Mouse (Mus musculus): ENCODE results near the gene Grk4. TPM values are rescaled to one million over a fixed set of nuclear protein-coding genes. Genes with fewer than 3 reads are reported as not detected.
A peak's percentile ranks its signal among the peaks of the same experiment; 100 is the strongest.

The Grk4 gene
- polyA plus RNA-seq, 1 experiment from 2014 or later, result 2.0 TPM

DNA sequence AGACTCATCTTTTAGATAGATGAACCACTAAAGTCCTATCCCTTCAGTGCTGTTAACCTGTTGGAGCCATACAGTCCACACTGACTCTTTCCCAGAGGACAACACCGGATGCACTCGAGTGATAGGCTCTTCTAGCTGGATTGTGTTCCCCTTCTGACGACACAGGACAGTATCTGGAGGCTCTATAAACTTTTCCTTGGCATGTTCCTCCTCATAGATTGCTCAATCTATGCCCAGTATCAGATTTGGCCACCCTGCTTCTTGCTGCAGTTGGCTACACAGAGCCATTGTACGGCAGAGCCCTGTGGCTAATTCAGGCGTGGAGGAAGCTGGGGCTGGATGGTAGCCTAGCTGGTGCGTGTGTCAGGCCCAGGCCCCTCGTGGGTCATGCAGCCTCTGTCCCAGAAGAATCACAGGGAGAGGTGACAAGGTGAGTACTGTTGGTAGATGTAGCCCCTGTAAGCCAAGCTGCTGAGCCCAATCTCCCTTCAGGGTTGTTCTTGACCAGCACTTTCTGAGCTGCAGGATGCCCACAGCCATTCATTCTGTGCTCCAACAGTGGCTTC is 22.5 kb upstream of the Grk4 start:
- H3K36me3 ChIP-seq (ENCODE audit: control insufficient read depth, insufficient read depth, low read length), result peaks cover 76% of the 10 kb centered on the region
- 74% methylated on average over 7 of the region's 7 CpGs for WGBS
- ATAC-seq (ENCODE audit: insufficient number of reproducible peaks, insufficient read depth, low FRiP score, low read depth), result no peak
- peak overlapping the region; percentile 98 for H3K4me2 ChIP-seq (ENCODE audit: low read length)
- no peaks in the 10 kb centered on the region for H3K9me3 ChIP-seq (ENCODE audit: control insufficient read depth, low read length)
- H3K27ac ChIP-seq (replicated peaks in 1 of 2; ENCODE audit: control insufficient read depth in 1 of 2, insufficient read depth in 1 of 2, low read depth in 2 of 2, low read length in 2 of 2), result peak overlapping the region; percentile 66 to 90; a peak in 1 of 4 replicates
- H3K27me3 ChIP-seq (ENCODE audit: control insufficient read depth, insufficient read depth, low read length), result no peaks in the 10 kb centered on the region
- peak overlapping the region in 1 of 2 experiments; percentile 77; a peak in 1 of 4 replicates for H3K4me3 ChIP-seq (ENCODE audit: control insufficient read depth in 1 of 2, insufficient read depth in 1 of 2, low read depth in 1 of 2, low read length in 2 of 2)
- H3K4me1 ChIP-seq (ENCODE audit: control insufficient read depth in 2 of 2, insufficient read depth in 2 of 2, low read length in 2 of 2), result peaks cover 4 to 17% of the 10 kb centered on the region in 2 experiments
- peak overlapping the region; percentile 87 for H3K9ac ChIP-seq (ENCODE audit: low read length)

GRCm38 (mm10) chr5:34641991-34642390 is 18.2 kb upstream of the Grk4 start:
- Histone ChIP-seq H3K9ac (ENCODE audit: low read length) (no peak overlapping the region), H3K4me1 (ENCODE audit: control insufficient read depth in 2 of 2, insufficient read depth in 2 of 2, low read length in 2 of 2) (peaks cover 0 to 8% of the 10 kb centered on the region in 2 experiments; a peak in 1 of 4 replicates), H3K36me3 (ENCODE audit: control insufficient read depth, insufficient read depth, low read length) (peaks cover 89% of the 10 kb centered on the region), H3K9me3 (ENCODE audit: control insufficient read depth, low read length) (no peaks in the 10 kb centered on the region), H3K4me2 (ENCODE audit: low read length) (no peak overlapping the region), H3K4me3 (ENCODE audit: control insufficient read depth in 1 of 2, insufficient read depth in 1 of 2, low read depth in 1 of 2, low read length in 2 of 2) (no peak overlapping the region), H3K27me3 (ENCODE audit: control insufficient read depth, insufficient read depth, low read length) (no peaks in the 10 kb centered on the region), H3K27ac (replicated peaks in 1 of 2; ENCODE audit: control insufficient read depth in 1 of 2, insufficient read depth in 1 of 2, low read depth in 2 of 2, low read length in 2 of 2) (no peak overlapping the region)
- ATAC-seq (ENCODE audit: insufficient number of reproducible peaks, insufficient read depth, low FRiP score, low read depth), result no peak
- 86% methylated on average over 3 of the region's 3 CpGs for WGBS

- Histone ChIP-seq H3K9ac (ENCODE audit: low read length) (no peak overlapping the region), H3K9me3 (ENCODE audit: control insufficient read depth, low read length) (no peaks in the 10 kb centered on the region), H3K4me2 (ENCODE audit: low read length) (no peak overlapping the region), H3K4me3 (ENCODE audit: control insufficient read depth in 1 of 2, insufficient read depth in 1 of 2, low read depth in 1 of 2, low read length in 2 of 2) (no peak overlapping the region), H3K36me3 (ENCODE audit: control insufficient read depth, insufficient read depth, low read length) (peaks cover 93% of the 10 kb centered on the region), H3K4me1 (ENCODE audit: control insufficient read depth in 2 of 2, insufficient read depth in 2 of 2, low read length in 2 of 2) (no peaks in the 10 kb centered on the region), H3K27ac (replicated peaks in 1 of 2; ENCODE audit: control insufficient read depth in 1 of 2, insufficient read depth in 1 of 2, low read depth in 2 of 2, low read length in 2 of 2) (no peak overlapping the region), H3K27me3 (ENCODE audit: control insufficient read depth, insufficient read depth, low read length) (no peaks in the 10 kb centered on the region)
- WGBS, result 65% methylated on average over 5 of the region's 5 CpGs
- ATAC-seq (ENCODE audit: insufficient number of reproducible peaks, insufficient read depth, low FRiP score, low read depth), result peak; percentile 48; the same call in 1 of the 2 replicates
Measured at GRCm38 (mm10) chr5:34642932-34643331, 17.2 kb upstream of the Grk4 start.

GRCm38 (mm10) chr5:34647581-34647980 is 12.6 kb upstream of the Grk4 start:
- Histone ChIP-seq H3K4me3 (ENCODE audit: control insufficient read depth in 1 of 2, insufficient read depth in 1 of 2, low read depth in 1 of 2, low read length in 2 of 2) (no peak overlapping the region), H3K27ac (replicated peaks in 1 of 2; ENCODE audit: control insufficient read depth in 1 of 2, insufficient read depth in 1 of 2, low read depth in 2 of 2, low read length in 2 of 2) (no peak overlapping the region), H3K4me1 (ENCODE audit: control insufficient read depth in 2 of 2, insufficient read depth in 2 of 2, low read length in 2 of 2) (no peaks in the 10 kb centered on the region), H3K9ac (ENCODE audit: low read length) (no peak overlapping the region), H3K36me3 (ENCODE audit: control insufficient read depth, insufficient read depth, low read length) (peaks cover 99% of the 10 kb centered on the region), H3K4me2 (ENCODE audit: low read length) (no peak overlapping the region), H3K27me3 (ENCODE audit: control insufficient read depth, insufficient read depth, low read length) (no peaks in the 10 kb centered on the region), H3K9me3 (ENCODE audit: control insufficient read depth, low read length) (no peaks in the 10 kb centered on the region)
- WGBS, result 51% methylated on average over 4 of the region's 4 CpGs
- no peak for ATAC-seq (ENCODE audit: insufficient number of reproducible peaks, insufficient read depth, low FRiP score, low read depth)

DNA sequence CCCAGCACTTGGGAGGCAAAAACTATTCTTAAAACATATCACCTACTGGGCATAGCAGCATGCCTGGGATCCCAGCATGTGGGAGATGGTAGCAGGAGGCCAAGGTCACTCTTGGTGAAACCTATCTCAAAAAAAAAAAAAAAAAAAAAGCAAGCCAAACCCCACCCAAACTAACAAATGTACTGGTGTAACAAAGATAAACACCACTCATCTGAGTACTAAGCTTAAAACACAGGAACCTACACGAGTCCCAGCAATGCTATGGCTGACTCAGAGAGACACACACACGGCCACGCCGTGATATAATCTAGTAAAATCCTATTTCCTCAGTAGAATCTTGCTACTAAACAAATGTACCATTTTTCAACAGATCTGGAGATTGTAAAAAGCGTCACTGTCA is 7.2 kb upstream of the Grk4 start:
- peaks cover 95% of the 10 kb centered on the region for H3K36me3 ChIP-seq (ENCODE audit: control insufficient read depth, insufficient read depth, low read length)
- no peaks in the 10 kb centered on the region for H3K9me3 ChIP-seq (ENCODE audit: control insufficient read depth, low read length)
- no peak overlapping the region for H3K27ac ChIP-seq (replicated peaks in 1 of 2; ENCODE audit: control insufficient read depth in 1 of 2, insufficient read depth in 1 of 2, low read depth in 2 of 2, low read length in 2 of 2)
- 88% methylated on average over 5 of the region's 5 CpGs for WGBS
- ATAC-seq (ENCODE audit: insufficient number of reproducible peaks, insufficient read depth, low FRiP score, low read depth), result no peak
- no peak overlapping the region for H3K4me3 ChIP-seq (ENCODE audit: control insufficient read depth in 1 of 2, insufficient read depth in 1 of 2, low read depth in 1 of 2, low read length in 2 of 2)
- peaks cover 3 to 6% of the 10 kb centered on the region in 2 experiments; a peak in 1 of 4 replicates for H3K4me1 ChIP-seq (ENCODE audit: control insufficient read depth in 2 of 2, insufficient read depth in 2 of 2, low read length in 2 of 2)
- no peak overlapping the region for H3K4me2 ChIP-seq (ENCODE audit: low read length)
- no peak overlapping the region for H3K9ac ChIP-seq (ENCODE audit: low read length)
- H3K27me3 ChIP-seq (ENCODE audit: control insufficient read depth, insufficient read depth, low read length), result no peaks in the 10 kb centered on the region

DNA sequence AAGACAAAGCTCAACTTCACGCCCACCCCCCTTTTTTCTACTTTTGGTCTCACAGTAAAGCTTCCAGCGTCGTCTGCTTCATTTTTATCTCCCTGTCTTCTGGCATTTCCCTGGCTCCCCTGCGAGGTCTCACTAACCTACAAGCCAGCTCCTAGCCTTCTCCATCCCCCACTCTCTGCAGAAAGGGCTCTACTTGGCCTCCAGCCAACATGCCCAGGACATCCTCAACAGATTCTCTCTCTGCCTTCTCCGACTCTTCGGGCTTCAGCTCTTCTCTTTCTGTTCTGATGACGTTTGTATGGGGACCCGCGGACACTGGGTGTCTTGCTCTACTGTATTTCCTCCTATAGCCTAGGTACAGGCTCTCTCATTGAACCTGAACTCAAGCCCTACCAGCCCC is 5.3 kb upstream of the Grk4 start:
- no peak overlapping the region for H3K4me2 ChIP-seq (ENCODE audit: low read length)
- H3K4me3 ChIP-seq (ENCODE audit: control insufficient read depth in 1 of 2, insufficient read depth in 1 of 2, low read depth in 1 of 2, low read length in 2 of 2), result no peak overlapping the region
- no peak for ATAC-seq (ENCODE audit: insufficient number of reproducible peaks, insufficient read depth, low FRiP score, low read depth)
- no peak overlapping the region for H3K27ac ChIP-seq (replicated peaks in 1 of 2; ENCODE audit: control insufficient read depth in 1 of 2, insufficient read depth in 1 of 2, low read depth in 2 of 2, low read length in 2 of 2)
- H3K36me3 ChIP-seq (ENCODE audit: control insufficient read depth, insufficient read depth, low read length), result peaks cover 78% of the 10 kb centered on the region
- H3K4me1 ChIP-seq (ENCODE audit: control insufficient read depth in 2 of 2, insufficient read depth in 2 of 2, low read length in 2 of 2), result peaks cover 5 to 14% of the 10 kb centered on the region in 2 experiments
- H3K27me3 ChIP-seq (ENCODE audit: control insufficient read depth, insufficient read depth, low read length), result no peaks in the 10 kb centered on the region
- H3K9me3 ChIP-seq (ENCODE audit: control insufficient read depth, low read length), result no peaks in the 10 kb centered on the region
- no peak overlapping the region for H3K9ac ChIP-seq (ENCODE audit: low read length)
- WGBS, result 44% methylated on average over 9 of the region's 9 CpGs

DNA sequence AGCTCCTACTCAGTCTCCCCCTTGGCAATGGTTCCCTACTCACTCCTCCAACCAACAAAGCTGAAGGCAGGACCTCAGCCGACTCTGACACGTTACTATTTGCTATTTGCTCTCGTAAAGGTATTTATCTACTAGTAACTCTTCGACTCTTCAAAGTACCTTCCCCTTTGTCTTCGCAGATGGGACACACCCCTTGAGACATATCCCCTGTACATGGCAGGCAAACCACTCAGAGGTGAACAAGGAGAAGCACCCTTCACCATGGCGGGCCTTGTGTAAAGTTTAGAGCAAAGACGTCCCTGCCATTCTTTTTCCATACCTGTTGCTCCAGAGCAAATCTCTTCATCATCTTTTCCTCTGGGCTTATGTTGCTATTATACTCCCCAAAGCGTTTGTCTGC is 2.6 kb upstream of the Grk4 start:
- Histone ChIP-seq H3K27me3 (ENCODE audit: control insufficient read depth, insufficient read depth, low read length) (no peaks in the 10 kb centered on the region), H3K4me1 (ENCODE audit: control insufficient read depth in 2 of 2, insufficient read depth in 2 of 2, low read length in 2 of 2) (peaks cover 5 to 17% of the 10 kb centered on the region in 2 experiments), H3K4me3 (ENCODE audit: control insufficient read depth in 1 of 2, insufficient read depth in 1 of 2, low read depth in 1 of 2, low read length in 2 of 2) (no peak overlapping the region), H3K9me3 (ENCODE audit: control insufficient read depth, low read length) (no peaks in the 10 kb centered on the region), H3K27ac (replicated peaks in 1 of 2; ENCODE audit: control insufficient read depth in 1 of 2, insufficient read depth in 1 of 2, low read depth in 2 of 2, low read length in 2 of 2) (no peak overlapping the region), H3K4me2 (ENCODE audit: low read length) (no peak overlapping the region), H3K36me3 (ENCODE audit: control insufficient read depth, insufficient read depth, low read length) (peaks cover 51% of the 10 kb centered on the region), H3K9ac (ENCODE audit: low read length) (no peak overlapping the region)
- WGBS, result 91% methylated on average over 8 of the region's 8 CpGs
- no peak for ATAC-seq (ENCODE audit: insufficient number of reproducible peaks, insufficient read depth, low FRiP score, low read depth)
